Mouse (Mus musculus): ENCODE measurements around the gene Doc2g.

The Doc2g gene

DNA sequence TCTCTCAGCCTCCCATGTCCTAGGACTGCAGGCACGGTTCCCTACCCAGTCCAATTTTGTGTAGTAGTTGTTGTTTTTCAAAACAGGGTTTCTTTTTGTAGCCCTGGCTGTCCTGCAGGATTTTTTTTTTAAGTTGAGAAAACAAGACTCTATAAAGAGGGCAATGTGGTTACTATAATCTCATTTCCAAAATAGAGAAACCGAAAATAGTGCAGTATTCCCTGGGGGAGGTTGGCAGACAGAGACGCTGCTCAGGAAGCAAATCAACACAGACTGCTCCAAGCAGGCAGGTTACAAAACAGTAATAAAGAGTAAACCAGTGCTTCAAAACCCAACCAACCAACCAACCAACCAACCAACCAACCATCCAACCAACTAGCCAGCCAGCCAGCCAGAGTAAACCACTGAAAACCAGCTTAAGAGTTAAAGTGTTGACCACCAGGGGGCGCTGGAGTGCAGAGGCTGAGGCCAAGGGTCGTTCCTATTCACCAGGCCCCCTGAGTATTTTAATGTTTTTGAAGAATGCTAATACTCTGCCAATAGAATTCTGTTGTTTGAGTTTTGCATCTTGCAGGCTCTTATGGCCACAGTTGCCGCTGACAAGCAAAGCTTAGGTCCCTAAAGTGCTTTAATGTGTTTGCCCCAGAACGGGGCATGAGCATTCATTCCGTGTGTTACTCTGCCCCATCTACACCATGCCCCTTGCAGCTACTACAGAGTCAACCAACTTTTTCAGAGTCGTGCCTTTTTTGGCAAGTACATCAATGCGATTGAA lies 48.8 kb downstream of the Doc2g start:
- no peak for DNase-seq (ENCODE audit: low read depth, low spot score)

DNA sequence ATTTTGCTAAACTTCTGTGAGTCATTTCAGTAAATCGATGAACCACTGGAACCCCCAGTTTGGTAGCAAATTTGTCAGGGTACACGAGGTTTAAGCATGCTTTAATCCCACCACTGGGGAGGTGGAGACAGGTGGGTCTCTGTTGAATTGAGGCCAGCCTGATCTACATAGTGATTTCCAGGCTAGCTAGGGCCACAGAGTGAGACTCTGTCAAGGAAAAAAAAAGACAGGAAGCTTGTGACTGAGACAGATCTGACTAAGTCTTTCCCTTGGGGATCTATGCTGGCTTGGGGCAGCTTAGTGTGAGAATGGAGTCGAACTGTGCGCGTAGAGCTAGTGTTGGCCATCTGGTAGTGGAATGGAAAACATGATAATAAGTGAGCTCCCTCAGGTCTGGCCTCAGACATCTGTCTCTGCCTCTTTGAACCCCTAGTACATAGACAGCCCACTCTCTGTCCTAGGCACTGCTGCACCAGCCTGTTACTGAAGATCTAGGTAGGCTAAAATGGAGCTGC lies 49.5 kb downstream of the Doc2g start:
- no peak for DNase-seq (ENCODE audit: low read depth, low spot score)

GRCm38 (mm10) chr19:4054613-4055012 lies 51.5 kb downstream of the Doc2g start:
- no peak for DNase-seq (ENCODE audit: low read depth, low spot score)

- no peak for DNase-seq (ENCODE audit: low read depth, low spot score)
Measured at GRCm38 (mm10) chr19:4055216-4055946, 52.3 kb downstream of the Doc2g start.

DNA sequence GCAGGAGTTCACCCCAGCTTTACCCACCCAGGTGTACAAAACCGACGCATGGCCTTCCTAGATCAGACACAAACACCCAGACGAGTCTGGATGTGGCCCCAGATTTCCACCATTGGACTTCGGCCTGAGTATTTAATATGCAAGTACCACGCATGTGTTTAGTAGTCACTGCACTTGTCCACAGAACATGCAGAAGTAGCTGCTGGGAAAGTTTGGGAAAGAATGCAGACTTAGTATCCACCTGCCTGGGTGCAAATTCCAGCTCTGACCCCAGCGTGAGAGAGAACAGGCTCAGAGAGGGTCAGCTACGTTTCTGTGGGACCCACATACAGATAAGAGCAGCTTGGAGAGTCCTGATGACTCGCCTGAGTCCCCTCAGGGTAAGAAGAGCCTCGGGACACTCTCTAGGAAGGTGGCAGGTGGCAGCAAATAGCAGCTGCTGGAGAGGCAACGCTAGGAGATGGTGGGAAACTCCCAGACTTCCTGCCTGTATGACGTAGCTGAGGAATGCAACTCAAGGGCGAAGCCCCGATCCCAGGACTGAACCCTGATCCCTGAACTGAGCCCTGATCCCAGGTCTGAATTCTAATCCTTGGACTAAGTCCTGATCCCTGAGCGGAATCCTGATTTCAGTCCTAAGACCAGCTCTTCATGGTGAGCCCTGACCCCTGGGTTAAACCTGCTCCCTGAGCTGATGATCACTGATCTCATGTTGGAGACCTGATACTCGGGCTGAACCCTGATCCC lies 53.0 kb downstream of the Doc2g start:
- DNase-seq (ENCODE audit: low read depth, low spot score), result no peak

Measured in telencephalon, adult 2 months (tissue).